Mouse (Mus musculus): ENCODE measurements around the gene Rif1. TPM values are rescaled to one million over a fixed set of nuclear protein-coding genes. Genes with fewer than 3 reads are reported as not detected.
A peak's percentile ranks its signal among the peaks of the same experiment; 100 is the strongest.

Gene Rif1
- 10 to 100 TPM; 28.2 to 31.5 TPM for polyA plus RNA-seq (2017; shearing (Covaris generic))

GRCm38 (mm10) chr2:52072491-52073140 is at the start of gene Rif1:
Gene Rif1 (plus strand): TSS chr2:52072832.
- ATAC-seq, result peak; percentile 77

GRCm38 (mm10) chr2:52027061-52027460 is 45.6 kb upstream of the Rif1 start:
- no peak for ATAC-seq

- no peak for ATAC-seq
These were observed 43.2 kb upstream of the Rif1 start for GRCm38 (mm10) chr2:52029426-52029825.

GRCm38 (mm10) chr2:52031491-52031890 is 41.1 kb upstream of the Rif1 start:
- ATAC-seq, result no peak

GRCm38 (mm10) chr2:52034601-52035000 is 38.0 kb upstream of the Rif1 start:
- ATAC-seq, result no peak

- ATAC-seq, result no peak
These were observed 37.5 kb upstream of the Rif1 start for GRCm38 (mm10) chr2:52035144-52035543.

GRCm38 (mm10) chr2:52036929-52037595 is 35.6 kb upstream of the Rif1 start:
- ATAC-seq, result no peak

- ATAC-seq, result no peak
These were observed 34.8 kb upstream of the Rif1 start, which contains the start of gene Tnfaip6 for GRCm38 (mm10) chr2:52037882-52038281. Gene Tnfaip6 (plus strand): TSS chr2:52038009.

GRCm38 (mm10) chr2:52038558-52038957 is 34.1 kb upstream of the Rif1 start:
- ATAC-seq, result no peak

- ATAC-seq, result no peak
These were observed 33.4 kb upstream of the Rif1 start for GRCm38 (mm10) chr2:52039083-52039801.

- ATAC-seq, result no peak
These were observed 30.5 kb upstream of the Rif1 start for GRCm38 (mm10) chr2:52042132-52042531.

GRCm38 (mm10) chr2:52042714-52043113 is 29.9 kb upstream of the Rif1 start:
- no peak for ATAC-seq

- no peak for ATAC-seq
These were observed 29.1 kb upstream of the Rif1 start for GRCm38 (mm10) chr2:52043485-52043884.

GRCm38 (mm10) chr2:52046032-52046431 is 26.6 kb upstream of the Rif1 start:
- no peak for ATAC-seq

- ATAC-seq, result no peak
These were observed 21.8 kb upstream of the Rif1 start for GRCm38 (mm10) chr2:52050823-52051222.

GRCm38 (mm10) chr2:52052335-52052734 is 20.3 kb upstream of the Rif1 start:
- ATAC-seq, result no peak

- ATAC-seq, result no peak
These were observed 19.1 kb upstream of the Rif1 start for GRCm38 (mm10) chr2:52053502-52053901.

- ATAC-seq, result no peak
These were observed 17.0 kb upstream of the Rif1 start for GRCm38 (mm10) chr2:52055616-52056015.

- no peak for ATAC-seq
These were observed 15.5 kb upstream of the Rif1 start for GRCm38 (mm10) chr2:52057099-52057498.

- ATAC-seq, result no peak
These were observed 15.0 kb upstream of the Rif1 start for GRCm38 (mm10) chr2:52057681-52058080.

- ATAC-seq, result no peak
These were observed 4.0 kb upstream of the Rif1 start for GRCm38 (mm10) chr2:52068641-52069040.

GRCm38 (mm10) chr2:52070816-52071215 is 1.8 kb upstream of the Rif1 start:
- no peak for ATAC-seq

GRCm38 (mm10) chr2:52071241-52071991 is 1.2 kb upstream of the Rif1 start:
- ATAC-seq, result no peak

Measured in activated CD4-positive, CD25-positive, alpha-beta regulatory T cell, adult 4 months (primary cell).